Mouse (Mus musculus): ENCODE results near the gene Erbb3.

GRCm38 (mm10) chr10:128546361-128546760, 43.1 kb downstream of the Erbb3 start:
- no peak for TF ChIP-seq CTCF (IDR thresholded peaks at IDR 0.05; ENCODE audit: low read depth, low read length)
- TF ChIP-seq POLR2A (IDR thresholded peaks at IDR 0.05; ENCODE audit: borderline replicate concordance, low read depth, low read length) = no peak

Measured in bone marrow macrophage, adult 2 months (primary cell).